Mouse (Mus musculus) spleen, postnatal 14 days (tissue): ENCODE results near the gene Grn.
A peak's percentile ranks its signal among the peaks of the same experiment; 100 is the strongest.
"Not testable (repeated sequence)": the region's sequence is repeated elsewhere in the genome, so short reads cannot be mapped to it uniquely, and the experiment has no call there.

Experiments used
- DNase-seq, 2 experiments: peaks; one replicate each; pipeline ENCODE4 v3.0.0; 2021 to 2022; ENCODE audit warnings: low spot score in 2 of 2

The Grn gene

DNA sequence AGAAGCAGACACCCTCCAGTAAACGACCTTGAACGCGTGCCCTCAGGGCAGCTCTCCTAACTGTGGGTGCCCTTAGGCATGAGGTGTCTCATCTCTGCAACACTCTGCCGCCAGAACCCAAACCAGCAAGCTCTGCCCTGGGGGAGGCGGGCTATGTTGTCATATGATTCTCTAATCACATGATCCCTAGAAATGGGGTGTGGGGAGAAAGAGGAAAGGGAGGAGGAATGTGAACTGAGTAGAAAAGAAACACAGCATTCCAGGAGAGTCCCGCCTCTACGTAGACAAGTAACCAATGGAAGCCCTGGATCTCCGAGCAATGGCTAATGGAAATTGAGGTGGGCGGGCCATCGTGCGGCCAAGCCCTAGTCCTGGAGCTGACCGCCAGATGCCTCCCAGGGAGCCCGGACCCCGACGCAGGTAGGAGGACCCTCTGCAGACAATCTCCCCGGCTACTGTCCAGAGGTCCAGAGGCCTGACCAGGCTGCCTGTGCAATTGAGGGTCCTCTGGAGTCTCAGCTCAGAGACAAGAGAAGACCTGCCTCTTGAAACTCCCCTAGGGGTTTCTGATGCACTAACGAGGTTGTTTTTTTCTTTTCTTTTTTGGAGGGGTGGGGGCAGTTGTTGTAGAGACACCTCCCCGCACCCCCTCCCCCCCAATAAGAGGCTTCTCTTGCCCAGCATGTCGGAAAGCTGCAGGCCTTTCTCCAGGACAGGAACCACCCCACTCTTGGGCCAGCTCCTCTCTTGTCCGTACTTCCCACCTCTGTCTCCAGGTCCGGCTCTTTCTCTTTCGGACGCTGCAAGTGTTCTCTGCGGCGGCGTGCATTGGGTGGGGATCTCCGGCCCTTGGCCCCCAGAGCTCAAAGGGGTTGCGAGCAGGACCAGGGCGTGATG lies at the start of gene Grn:
Grn (plus strand) TSS at position 195 of the 897 bp plus-strand sequence.
- DNase-seq, result peak; percentile 59 to 67

DNA sequence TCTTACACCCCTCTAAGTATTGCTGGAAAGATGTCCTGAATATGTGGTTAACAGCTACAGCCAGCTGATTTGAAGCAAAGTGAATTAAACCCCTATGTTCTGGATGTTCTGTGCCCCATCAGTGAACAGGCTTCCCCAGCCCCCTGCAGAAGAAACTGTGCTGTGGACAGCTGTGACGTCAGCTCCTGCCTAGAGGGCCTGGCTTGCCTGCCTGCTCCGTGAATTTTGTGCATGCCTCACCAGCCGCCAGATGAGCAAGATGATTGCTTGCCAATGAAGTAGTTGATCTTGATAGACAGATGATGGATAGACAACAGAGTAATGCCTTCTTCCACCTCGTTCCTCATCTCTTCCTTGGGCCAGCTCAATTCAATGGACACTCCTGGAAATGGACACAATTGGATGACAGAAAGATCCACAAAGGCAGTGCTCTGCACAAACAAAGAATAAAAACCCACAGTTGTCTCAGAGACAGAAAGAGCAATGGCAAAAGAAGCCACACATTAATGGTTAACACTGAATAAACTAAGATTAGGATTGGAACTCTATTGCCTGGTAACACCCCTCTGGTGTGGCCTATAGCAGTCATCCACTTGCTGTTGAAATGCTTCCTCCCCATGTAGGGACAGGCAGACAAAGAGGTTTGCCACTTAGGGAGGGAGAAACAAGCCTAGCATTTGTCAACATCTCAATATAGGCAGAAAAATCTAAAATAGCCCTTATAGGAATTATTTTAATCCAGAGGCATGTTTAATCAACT lies 48.6 kb upstream of the Grn start:
- no peak for DNase-seq

DNA sequence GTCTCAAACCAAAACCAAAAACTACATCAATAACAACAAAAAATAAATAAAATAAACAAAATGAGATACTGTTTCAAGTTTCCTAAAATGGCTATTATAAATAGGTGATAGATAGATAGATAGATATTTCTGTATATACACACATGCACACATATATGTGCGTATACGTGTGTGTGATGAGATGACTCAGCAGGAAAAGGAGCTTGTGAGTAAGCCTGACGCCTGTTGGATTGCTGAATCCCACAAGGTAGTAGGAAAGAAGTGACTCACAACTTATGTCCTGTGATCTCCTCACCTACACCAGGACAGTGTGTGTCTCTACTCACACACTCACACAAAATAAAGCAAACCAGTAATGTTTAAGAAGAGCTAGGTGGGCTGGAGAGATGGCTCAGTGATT lies 47.3 kb upstream of the Grn start:
- no peak for DNase-seq

DNA sequence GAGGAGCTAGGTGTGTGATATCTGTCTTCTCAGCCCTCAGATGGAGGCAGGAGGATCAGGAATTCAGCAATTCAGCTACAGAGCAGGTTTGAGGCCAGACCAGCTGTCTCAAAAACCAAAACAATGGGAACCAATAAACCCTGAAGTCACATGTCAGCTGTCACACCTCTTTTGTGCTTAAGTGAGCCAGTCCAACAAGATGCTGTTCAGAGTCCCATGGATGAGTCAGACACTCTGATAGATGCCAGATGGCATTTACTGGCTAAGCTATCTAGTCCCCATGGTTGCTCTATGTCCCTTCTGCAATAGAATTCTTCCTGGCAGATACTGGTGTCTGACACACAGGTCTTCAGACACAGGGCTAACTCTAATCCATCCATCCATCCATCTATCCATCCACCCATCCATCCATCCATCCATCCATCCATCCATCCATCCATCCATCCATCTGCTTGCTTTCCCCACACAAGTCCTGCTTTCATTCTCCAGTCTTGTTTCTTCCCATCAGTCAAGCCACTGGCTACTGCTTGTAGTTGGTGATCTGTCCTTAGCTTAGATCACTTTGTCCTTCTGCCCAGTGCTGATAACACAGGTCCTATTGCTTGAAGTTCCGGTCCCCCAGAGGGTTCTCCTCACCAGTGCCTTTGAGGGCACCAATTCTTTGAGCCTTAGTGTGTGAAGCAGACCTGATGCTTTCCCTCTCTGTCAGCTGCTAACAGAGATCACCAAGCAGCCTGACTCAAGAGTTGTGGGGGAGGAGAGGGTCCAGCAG lies 46.6 kb upstream of the Grn start:
- DNase-seq, result no peak

DNA sequence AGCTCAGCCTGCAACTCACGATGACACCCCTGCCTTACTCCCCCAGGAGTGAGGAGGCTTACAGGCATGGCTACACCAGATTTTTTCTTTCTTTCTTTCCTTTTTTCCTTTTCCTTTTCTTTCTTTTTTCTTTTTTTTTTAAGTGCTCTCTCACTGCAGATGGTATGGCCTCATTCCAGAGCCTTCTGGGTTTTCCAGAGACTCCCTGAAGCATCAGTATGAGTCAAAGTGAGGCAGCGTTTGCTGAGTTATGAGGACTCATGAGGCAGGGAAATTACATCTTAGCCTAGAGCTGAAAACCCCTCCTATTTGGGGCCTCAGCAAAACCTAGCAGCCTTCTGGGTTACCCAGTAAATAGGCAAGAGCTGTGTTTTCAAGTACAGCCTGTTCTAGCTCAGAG lies 45.7 kb upstream of the Grn start:
- no peak for DNase-seq

DNA sequence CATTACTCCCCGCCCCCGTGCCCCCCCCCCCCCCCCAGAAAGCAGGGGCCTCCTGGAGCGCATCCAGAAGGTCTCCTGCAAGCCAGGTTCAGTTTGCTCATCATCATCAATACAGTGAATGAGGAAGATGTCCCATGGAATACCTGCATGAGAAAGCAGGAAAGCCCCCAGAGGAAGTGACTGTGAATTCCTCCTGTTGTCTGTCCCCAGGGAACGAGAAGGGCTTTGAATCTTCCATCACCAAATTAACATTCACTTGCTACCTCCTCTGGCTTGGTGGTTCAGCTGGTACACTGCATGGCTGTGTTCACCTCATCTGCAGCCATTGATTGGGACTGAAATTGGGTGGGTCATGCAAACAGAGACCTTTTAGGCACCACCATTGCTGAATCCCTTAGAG lies 45.0 kb upstream of the Grn start:
- no peak for DNase-seq

DNA sequence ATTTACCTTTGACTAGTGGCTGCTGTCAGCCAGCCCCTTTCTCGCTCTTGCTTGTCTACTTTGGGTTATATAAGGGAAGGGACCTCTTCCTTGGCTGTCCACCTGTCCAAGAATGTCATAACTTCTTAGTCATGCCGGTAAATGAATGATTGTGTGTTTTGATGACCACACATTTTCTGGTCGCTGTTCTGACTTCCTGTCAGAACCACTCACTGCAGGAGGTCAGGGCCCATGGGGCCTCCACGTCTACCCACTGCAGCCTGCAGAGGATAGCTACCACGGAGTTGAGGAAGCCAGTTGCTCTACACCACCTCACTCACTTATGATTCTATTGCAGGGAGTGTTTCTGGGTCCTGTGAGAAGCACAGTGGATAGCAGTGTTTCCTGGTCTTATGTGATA lies 44.0 kb upstream of the Grn start:
- DNase-seq, result no peak

DNA sequence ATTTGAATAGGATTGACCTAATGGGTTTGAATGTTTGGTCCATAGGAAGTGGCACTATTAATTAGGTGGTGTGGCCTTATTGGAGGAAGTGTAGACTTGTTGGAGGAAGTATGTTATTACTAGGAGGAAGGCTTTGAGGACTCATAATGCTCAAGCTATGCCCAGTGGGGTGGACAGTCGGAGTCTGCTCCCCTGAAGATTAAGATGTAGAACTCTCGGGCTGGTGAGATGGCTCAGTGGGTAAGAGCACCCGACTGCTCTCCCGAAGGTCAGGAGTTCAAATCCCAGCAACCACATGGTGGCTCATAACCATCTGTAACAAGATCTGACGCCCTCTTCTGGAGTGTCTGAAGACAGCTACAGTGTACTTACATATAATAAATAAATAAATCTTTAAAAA lies 40.7 kb upstream of the Grn start:
- DNase-seq, result not testable (repeated sequence)

DNA sequence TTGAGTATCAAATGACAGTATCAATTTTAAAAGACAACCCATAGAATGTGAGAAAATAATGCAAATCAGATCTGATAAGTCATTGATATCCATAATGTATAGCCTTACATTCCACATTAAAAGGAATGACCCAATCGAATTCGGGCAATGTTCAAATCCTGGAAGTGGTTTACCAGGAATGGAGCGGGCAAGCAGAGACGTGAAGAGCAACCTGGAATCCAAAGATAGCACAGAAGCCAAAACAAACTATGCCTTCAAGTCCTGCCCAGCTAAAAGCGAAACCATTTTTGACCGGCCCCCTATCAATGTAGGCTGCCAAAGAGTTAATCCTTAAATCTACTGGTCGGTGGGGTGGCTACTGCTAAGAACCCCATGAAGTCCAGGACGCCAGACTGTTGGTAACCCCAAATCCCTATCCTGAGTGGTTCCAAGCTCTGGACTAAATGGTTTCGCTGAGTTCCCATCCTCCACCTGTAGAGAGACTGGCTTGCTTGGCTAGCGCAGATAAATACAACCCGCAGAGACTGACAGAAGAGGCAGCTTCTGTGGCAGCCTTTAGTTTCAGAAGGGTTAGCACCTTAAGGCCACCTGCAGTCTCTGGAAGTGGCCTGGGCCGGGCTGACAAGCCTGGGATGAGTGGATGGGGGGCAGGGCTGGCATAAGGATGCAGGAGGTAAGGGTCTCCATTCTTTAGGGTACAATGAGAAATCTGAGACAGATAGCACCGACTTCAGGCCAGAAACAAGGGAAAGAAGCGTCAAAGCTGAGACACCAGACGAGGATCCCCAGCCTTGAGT lies 37.5 kb upstream of the Grn start:
- DNase-seq, result no peak

DNA sequence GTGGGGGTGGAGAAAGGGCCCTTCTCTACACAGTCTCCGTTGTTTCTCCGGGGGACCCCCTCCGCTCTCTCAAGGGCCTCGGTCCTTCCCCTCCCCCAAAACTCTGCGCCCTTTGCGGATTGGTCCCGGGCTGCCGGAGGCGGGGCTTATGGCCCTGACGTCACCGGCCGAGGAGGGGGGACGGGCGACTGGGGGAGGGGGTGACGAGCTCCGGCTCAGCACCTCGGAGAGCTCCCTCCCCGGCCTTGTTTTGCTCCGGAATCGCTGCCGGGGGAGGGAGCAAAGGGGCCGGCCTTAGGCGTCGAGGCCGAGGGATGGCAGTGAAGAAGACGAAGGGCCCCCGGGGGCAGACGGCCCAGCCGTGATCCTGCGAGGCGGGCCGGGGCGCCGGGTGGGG lies 36.9 kb upstream of the Grn start, which contains the start of gene Rundc3a:
Rundc3a (plus strand) TSS at position 166 of the 397 bp plus-strand sequence.
- DNase-seq, result peak; percentile 57 to 74

DNA sequence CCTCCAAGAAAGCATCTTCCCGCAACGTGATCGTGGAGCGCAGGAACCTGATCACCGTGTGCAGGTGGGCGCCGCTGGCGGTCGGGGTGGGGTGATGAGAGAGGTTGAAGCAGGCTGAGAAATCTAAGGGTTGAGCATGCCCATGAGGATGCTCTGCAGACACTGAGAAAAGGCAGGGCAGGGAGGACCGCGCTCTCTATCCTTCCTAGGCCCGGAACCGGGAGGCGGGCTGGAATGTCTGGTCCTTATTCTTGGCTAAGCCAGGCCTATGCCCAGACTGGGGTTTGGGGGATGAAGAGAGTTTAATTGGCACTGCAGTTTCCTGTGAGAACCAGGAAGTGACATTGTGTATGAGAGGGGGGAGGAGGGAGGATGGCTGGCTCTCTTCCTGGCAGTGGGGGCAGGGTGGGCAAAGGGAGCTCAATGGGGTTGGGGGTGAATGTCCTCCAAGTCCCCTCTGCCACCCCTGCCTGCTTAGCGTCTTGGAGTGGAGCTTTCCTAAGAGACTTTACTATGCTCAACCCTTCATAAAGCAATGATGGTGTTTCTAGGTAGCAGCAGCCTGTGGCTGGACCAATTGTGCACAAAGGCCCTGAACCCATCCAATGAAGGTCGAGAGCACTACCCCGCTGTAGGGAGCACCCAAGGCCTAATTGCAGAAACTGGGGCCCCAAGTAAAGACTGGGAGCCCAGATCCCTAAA lies 36.2 kb upstream of the Grn start:
- no peak for DNase-seq

DNA sequence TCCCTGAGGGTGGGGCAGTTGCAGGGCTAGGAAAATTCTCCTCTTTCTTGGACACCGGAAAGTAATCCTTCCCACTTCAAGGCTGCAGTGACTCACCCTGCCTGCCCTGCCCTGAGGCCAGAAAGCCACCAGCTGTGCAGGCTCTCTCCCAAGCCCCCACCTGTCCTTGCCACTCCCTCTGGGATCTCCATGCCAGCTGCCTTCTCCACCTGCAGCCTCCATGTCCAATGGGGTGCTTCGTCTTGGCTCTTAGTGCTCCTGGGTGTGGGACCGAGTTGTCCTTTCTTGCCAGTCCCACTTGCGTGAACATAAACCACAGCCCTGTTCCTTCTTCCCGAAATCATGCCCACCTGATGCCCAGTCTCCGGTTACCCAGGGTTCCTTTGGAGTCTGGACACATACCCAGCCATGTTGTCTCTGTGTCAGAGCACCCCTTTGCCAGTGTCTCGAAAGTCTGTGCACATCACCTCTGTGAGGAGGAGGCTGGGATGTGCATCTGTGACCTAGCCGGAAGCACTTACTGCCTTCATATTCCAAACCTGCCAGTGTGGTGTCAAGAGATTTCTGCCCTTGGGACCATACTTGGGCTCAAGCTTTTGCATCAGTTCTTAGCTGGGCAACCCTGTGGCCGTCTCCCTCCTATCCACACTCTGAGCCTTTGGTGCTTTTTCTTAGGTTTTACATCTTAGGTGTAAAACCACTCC lies 35.5 kb upstream of the Grn start:
- DNase-seq, result no peak

DNA sequence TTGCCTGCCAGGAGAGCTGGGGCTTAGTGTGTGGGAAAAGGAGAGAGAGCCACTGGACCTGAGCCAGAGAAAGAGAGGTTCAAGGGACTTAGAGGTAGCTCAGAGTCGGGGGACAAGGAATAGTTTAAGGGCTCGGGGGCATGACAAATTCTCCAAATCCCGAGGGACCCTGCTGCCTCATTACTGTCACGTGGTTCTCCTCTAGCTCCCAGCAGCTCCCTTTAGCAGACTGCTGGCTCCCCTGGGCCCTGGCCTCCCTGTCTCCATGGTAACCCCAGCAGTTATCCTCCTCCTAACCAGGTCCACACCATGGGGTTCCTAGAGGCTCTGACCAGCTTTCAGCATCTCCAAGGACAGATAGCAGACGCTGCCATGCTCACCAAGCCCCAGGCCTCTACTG lies 34.9 kb upstream of the Grn start:
- no peak for DNase-seq

DNA sequence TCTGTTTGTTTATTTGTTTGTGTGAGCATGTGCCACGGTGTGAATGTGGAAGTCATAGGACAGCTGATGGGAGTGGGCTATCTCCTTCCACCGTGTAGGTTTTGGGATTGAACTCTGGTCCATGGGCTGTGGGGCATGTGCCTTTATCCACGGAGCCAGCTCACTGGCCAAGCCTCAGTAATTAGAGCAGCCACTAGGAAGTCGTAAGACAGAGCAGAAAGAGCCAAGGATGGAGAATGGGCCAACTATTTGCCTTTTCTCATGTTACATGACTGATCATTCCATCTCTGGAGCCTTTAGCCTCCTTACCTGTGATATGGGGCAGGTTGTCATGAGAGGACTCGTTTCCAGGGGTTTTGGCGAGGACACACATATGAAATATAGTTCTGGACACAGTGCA lies 33.9 kb upstream of the Grn start:
- DNase-seq, result no peak

DNA sequence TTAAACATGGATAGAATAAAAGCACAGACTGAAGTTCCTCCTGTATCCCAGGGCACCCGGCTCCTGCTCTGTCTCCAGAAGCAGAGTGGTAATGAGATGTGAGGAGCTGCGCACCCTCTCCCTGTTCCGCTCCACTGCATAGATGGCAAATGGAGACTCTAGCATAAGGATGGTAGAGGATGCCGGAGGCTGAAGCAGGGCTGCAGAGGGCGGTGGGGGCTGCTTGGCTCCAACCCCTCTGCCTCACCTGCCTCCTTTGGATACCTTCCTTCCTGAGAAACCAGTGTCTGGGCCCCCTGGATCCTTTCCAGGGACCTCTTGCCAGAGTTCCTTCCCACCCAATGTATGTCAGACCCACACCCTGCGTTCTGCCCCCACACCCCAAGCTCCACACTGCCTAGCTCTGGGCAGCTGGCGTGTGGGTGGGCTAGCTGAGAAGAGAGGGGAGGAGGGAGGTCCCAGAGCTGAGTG lies 33.4 kb upstream of the Grn start:
- no peak for DNase-seq

DNA sequence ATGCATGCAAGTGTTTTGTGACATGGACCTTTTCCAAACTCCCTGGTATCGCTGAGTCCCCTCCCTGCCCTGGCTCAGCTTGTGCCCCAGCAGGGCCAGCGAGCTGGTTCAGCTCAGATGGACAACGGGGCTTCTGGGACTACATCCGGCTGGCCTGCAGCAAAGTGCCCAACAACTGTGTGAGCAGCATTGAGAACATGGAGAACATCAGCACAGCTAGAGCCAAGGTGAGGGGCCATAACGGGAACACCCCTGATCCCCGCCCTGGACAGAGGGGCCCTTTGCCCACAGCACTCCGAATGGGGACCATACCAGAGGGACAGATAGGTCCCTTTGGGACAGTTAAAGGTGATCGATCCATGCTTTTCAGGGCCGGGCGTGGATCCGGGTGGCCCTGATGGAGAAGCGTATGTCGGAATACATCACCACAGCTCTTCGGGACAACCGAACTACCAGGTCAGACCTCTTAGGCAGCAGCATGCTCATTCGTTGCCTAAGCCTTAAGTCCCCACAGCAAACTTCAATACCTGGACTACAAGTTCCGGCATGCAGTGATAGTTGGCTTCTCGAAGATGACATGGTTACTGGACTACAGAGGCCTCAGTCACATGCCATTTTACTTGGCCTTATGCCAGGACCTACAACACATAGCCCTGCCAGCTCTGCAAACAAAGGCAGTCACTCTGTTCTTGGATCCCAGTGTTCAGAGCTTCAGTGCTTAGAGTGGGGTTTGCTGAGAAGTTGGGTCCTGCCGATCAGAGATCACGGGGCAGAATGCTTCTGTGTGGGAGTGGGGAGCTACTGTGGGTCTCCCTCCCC lies 31.9 kb upstream of the Grn start:
- DNase-seq, result no peak

DNA sequence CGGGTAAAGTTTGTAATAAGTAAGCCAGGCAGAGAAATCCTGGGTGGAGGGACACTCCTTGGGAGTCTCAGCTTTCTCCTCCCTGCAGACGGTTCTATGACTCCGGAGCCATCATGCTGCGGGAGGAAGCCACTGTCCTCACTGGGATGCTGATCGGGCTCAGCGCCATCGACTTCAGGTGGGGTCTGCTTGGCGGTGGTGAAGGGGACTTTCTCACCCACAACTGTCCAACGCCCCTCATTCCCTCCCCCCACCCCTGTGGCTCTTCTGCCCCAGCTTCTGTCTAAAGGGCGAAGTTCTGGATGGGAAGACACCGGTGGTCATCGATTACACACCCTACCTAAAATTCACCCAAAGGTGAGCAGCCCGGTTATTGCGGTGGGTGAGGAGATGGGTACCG lies 31.0 kb upstream of the Grn start:
- no peak for DNase-seq

DNA sequence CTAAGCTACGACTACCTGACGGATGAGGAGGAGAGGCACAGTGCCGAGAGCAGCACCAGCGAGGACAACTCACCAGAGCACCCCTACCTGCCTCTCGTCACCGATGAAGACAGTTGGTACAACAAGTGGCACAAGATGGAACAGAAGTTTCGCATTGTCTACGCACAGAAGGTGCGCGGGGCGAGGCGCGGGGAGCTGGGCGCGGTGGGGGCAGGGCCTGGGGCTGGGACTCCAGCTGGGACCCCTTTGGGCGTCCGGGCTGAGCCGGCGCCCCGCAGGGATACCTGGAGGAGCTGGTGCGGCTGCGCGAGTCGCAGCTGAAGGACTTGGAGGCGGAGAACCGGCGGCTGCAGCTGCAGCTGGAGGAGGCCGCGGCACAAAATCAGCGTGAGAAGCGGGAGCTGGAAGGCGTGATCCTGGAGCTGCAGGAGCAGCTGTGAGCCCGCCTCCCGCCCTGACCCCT lies 30.5 kb upstream of the Grn start:
- DNase-seq, result no peak

DNA sequence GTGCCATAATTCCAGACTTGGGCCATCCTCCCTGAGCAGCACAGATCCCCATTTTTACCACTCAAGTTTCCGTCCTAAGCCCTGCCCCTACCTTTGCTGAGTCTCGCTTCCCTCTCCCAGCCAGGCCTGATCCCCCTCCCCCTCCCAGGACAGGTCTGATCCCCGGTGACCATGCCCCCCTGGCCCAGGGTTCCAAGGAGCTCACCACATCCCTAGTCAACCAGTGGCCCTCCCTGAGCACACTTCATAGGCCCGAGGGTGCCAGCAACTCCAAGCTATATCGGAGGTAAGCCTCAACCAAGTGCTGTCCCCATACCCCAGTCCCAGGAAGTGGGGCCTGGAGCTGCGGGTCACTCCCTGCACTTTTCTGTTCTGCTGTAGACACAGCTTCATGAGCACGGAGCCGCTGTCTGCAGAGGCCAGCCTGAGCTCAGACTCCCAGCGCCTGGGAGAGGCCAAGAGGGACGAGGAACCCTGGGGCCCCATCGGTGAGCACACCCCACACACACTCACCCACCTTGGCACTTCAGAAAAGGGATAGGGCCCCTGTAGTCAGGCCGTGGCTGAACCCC lies 29.5 kb upstream of the Grn start:
- no peak for DNase-seq
